Mouse (Mus musculus) cortical plate, adult 2 months (tissue): ENCODE measurements around the gene Lamb3.

Source experiments
- CTCF ChIP-seq: fragments of 200-500 bp; IDR thresholded peaks from 2 replicates; pipeline ENCODE4 v1.5.1; 2011; ENCODE audit warnings: mild to moderate bottlenecking, control low read depth, low read length; ENCODE audit not compliant: insufficient read depth; ENCODE audit errors: extremely low read depth
- POLR2A ChIP-seq: fragments of 200-500 bp; IDR thresholded peaks from 2 replicates; pipeline ENCODE4 v1.6.1; 2011; ENCODE audit warnings: mild to moderate bottlenecking, low read length, control low read depth; ENCODE audit not compliant: insufficient read depth; ENCODE audit errors: extremely low read depth

DNA sequence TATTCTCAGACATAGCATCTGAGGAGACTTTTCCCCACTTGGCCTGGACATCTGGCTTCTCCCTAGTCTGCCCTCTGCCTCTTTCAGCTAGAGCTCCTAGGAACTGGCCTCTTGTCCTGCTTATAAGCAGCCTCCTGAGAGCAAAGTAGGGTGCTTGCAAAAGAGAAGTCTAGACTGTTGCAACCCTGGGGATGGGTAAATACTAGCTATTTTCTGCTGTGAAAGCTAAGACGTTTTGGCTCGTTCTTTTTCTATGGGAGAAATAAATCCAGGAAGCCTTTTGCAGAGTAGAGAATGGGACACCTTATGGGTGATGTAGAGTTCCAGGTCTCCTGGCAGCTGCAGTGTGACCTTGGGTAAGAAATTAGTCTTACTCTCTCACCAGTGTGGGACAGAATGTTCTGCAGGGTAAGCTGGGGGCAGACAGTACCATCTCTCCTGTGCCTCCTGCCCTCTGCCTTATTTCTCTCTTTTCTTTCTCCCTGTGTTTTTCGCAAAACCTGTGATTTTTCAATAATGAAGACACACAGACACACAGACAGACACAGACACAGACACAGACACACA is 103.1 kb downstream of the Lamb3 start:
- no peak for TF ChIP-seq POLR2A
- no peak for TF ChIP-seq CTCF
